Mouse (Mus musculus): ENCODE data around the gene Cbx6.

- TF ChIP-seq CTCF (IDR thresholded peaks at IDR 0.05; ENCODE audit: control insufficient read depth, insufficient read depth, low read length) = no peak
- no peak for TF ChIP-seq POLR2A (IDR thresholded peaks at IDR 0.05; ENCODE audit: borderline replicate concordance, control insufficient read depth, low read depth, low read length)
Observed at GRCm38 (mm10) chr15:79790111-79790510, 44.4 kb downstream of the Cbx6 start.

Data from bone marrow, adult 2 months (tissue).